Mouse (Mus musculus) Patski (cell line): ENCODE results near the gene Nat10. TPM values are rescaled to one million over a fixed set of nuclear protein-coding genes. Genes with fewer than 3 reads are reported as not detected.
A peak's percentile ranks its signal among the peaks of the same experiment; 100 is the strongest.

ENCODE experiments used
- ATAC-seq: fragments of 100-300 bp; one replicate; pipeline ENCODE4 v1.8.0; 2021
- CTCF ChIA-PET: fragments of 350-600 bp; sonication (Branson Sonifier 250); formaldehyde crosslinking; loops from one replicate; lab custom pipeline; 2022; ENCODE audit warnings: inconsistent platforms; lab: Charles Lee
- POLR2A ChIA-PET: fragments of 350-600 bp; sonication (Branson Sonifier 250); formaldehyde crosslinking; loops from one replicate; lab custom pipeline; 2022; ENCODE audit warnings: antibody characterized with exemption, inconsistent platforms; lab: Charles Lee
- DNase-seq: peaks from one replicate; pipeline ENCODE4 v3.0.0-alpha.2; 2011; ENCODE audit warnings: low read depth, low spot score
- H3K27me3 ChIP-seq: fragments of 371-371 bp; one replicate; pipeline ENCODE4 v1.5.1; 2021
- CTCF ChIP-seq: fragments of 100-300 bp; IDR thresholded peaks from one replicate; pipeline ENCODE4 v1.5.1; 2021
- in situ Hi-C: fragments of 300-500 bp; cut with MboI; formaldehyde crosslinking; loops from 3 replicates; pipeline ENCODE4 v1.11.1; 2018; ENCODE audit warnings: low pct_unique_long_range_greater_than_20kb, mixed read lengths
- polyA plus RNA-seq: library from polyadenylated mRNA; unstranded; gene quantifications from one replicate; pipeline ENCODE4 v1.2.3, GENCODE M21; 2021

The Nat10 gene
- polyA plus RNA-seq, 1 experiment from 2014 or later = 28.3 TPM

- no peaks in the 10 kb centered on the region for H3K27me3 ChIP-seq
- DNase-seq (no peak), ATAC-seq (no peak)
- CTCF ChIA-PET = interaction anchor here (1.0 to 4.4 kb wide), 3 partner anchors 12 to 182 kb away, joined by 3 to 30 read pairs (median 3); partner anchors contain the start of gene Abtb2
- no peak for TF ChIP-seq CTCF
- in situ Hi-C loops = loop anchor here (10.0 to 25.0 kb wide), 2 partner anchors 181 to 634 kb away; partner anchors contain the start of gene Abtb2
- POLR2A ChIA-PET = no interaction called here
Measured at GRCm38 (mm10) chr2:103746096-103746495, 15.0 kb downstream of the Nat10 start.

GRCm38 (mm10) chr2:103745481-103745880 lies 15.6 kb downstream of the Nat10 start:
- CTCF ChIA-PET = interaction anchor here (0.9 to 4.4 kb wide), 6 partner anchors 12 to 185 kb away, joined by 3 to 30 read pairs (median 3); partner anchors contain the start of gene Abtb2
- ATAC-seq (no peak), DNase-seq (no peak)
- in situ Hi-C loops = loop anchor here (10.0 to 25.0 kb wide), 2 partner anchors 181 to 633 kb away; partner anchors contain the start of gene Abtb2
- no peaks in the 10 kb centered on the region for H3K27me3 ChIP-seq
- POLR2A ChIA-PET = no interaction called here
- TF ChIP-seq CTCF = no peak

GRCm38 (mm10) chr2:103743988-103744387 lies 17.1 kb downstream of the Nat10 start:
- ATAC-seq = peak; percentile 33
- POLR2A ChIA-PET = no interaction called here
- in situ Hi-C loops = loop anchor here (5.0 to 25.0 kb wide), 3 partner anchors 179 to 632 kb away; partner anchors contain the start of gene Abtb2
- H3K27me3 ChIP-seq = no peaks in the 10 kb centered on the region
- TF ChIP-seq CTCF = peak; percentile 93
- CTCF ChIA-PET = interaction anchor here (0.8 to 4.4 kb wide), 10 partner anchors 10 to 237 kb away, joined by 3 to 30 read pairs (median 3); partner anchors contain the start of gene Abtb2
- no peak for DNase-seq

GRCm38 (mm10) chr2:103743536-103743935 lies 17.5 kb downstream of the Nat10 start:
- ATAC-seq (peak; percentile 12), DNase-seq (no peak)
- no peak for TF ChIP-seq CTCF
- in situ Hi-C loops = loop anchor here (5.0 to 25.0 kb wide), 3 partner anchors 179 to 631 kb away; partner anchors contain the start of gene Abtb2
- POLR2A ChIA-PET = no interaction called here
- CTCF ChIA-PET = interaction anchor here (0.8 to 4.4 kb wide), 9 partner anchors 9 to 236 kb away, joined by 3 to 30 read pairs (median 3); partner anchors contain the start of gene Abtb2
- H3K27me3 ChIP-seq = no peaks in the 10 kb centered on the region

- no peaks in the 10 kb centered on the region for H3K27me3 ChIP-seq
- ATAC-seq (no peak), DNase-seq (no peak)
- no peak for TF ChIP-seq CTCF
- ChIA-PET POLR2A (no interaction called here), CTCF (interaction anchor here (4.4 kb wide), 1 partner anchor 179 kb away, joined by 30 read pairs; the partner anchor contains the start of gene Abtb2)
- in situ Hi-C loops = loop anchor here (5.0 to 25.0 kb wide), 3 partner anchors 178 to 631 kb away; partner anchors contain the start of gene Abtb2
Measured at GRCm38 (mm10) chr2:103742821-103743220, 18.2 kb downstream of the Nat10 start.

- in situ Hi-C loops = loop anchor here (25.0 kb wide), 1 partner anchor 619 kb away; no protein-coding TSS in a partner anchor
- ATAC-seq = no peak
- CTCF ChIA-PET = interaction anchor here (1.4 to 1.6 kb wide), 2 partner anchors 12 to 13 kb away, joined by 4 to 7 read pairs; no protein-coding TSS in a partner anchor
- no peak for DNase-seq
- TF ChIP-seq CTCF = no peak
- POLR2A ChIA-PET = no interaction called here
- no peaks in the 10 kb centered on the region for H3K27me3 ChIP-seq
Measured at GRCm38 (mm10) chr2:103731423-103731822, 29.6 kb downstream of the Nat10 start.

- H3K27me3 ChIP-seq = no peaks in the 10 kb centered on the region
- DNase-seq (no peak), ATAC-seq (no peak)
- in situ Hi-C loops = loop anchor here (25.0 kb wide), 1 partner anchor 619 kb away; no protein-coding TSS in a partner anchor
- CTCF ChIA-PET = interaction anchor here (1.4 to 1.6 kb wide), 2 partner anchors 12 to 13 kb away, joined by 4 to 7 read pairs; no protein-coding TSS in a partner anchor
- POLR2A ChIA-PET = no interaction called here
- no peak for TF ChIP-seq CTCF
Measured at GRCm38 (mm10) chr2:103730999-103731398, 30.1 kb downstream of the Nat10 start.

GRCm38 (mm10) chr2:103728027-103728540 lies 33.0 kb downstream of the Nat10 start:
- TF ChIP-seq CTCF = no peak
- in situ Hi-C loops = loop anchor here (25.0 kb wide), 1 partner anchor 616 kb away; no protein-coding TSS in a partner anchor
- DNase-seq (no peak), ATAC-seq (no peak)
- H3K27me3 ChIP-seq = no peaks in the 10 kb centered on the region
- ChIA-PET CTCF (interaction anchor here (1.2 to 1.4 kb wide), 2 partner anchors 9 to 271 kb away, joined by 3 read pairs; no protein-coding TSS in a partner anchor), POLR2A (no interaction called here)

- no peak for TF ChIP-seq CTCF
- no peak for ATAC-seq
- POLR2A ChIA-PET = no interaction called here
- no peaks in the 10 kb centered on the region for H3K27me3 ChIP-seq
- DNase-seq = no peak
- CTCF ChIA-PET = interaction anchor here (1.3 kb wide), 1 partner anchor 160 kb away, joined by 3 read pairs; no protein-coding TSS in a partner anchor
- in situ Hi-C loops = no loop called here
Measured at GRCm38 (mm10) chr2:103724521-103724920, 36.5 kb downstream of the Nat10 start.

GRCm38 (mm10) chr2:103719292-103719646 lies 41.8 kb downstream of the Nat10 start:
- no peak for TF ChIP-seq CTCF
- ATAC-seq (no peak), DNase-seq (no peak)
- no peaks in the 10 kb centered on the region for H3K27me3 ChIP-seq
- in situ Hi-C loops = loop anchor here (5.0 kb wide), 1 partner anchor 152 kb away; the partner anchor contains the start of gene Abtb2
- POLR2A ChIA-PET = interaction anchor here (0.7 to 1.1 kb wide), 2 partner anchors 149 to 152 kb away, joined by 3 to 5 read pairs; no protein-coding TSS in a partner anchor
- CTCF ChIA-PET = interaction anchor here (0.6 to 8.9 kb wide), 11 partner anchors 9 to 263 kb away, joined by 3 to 75 read pairs (median 4); partner anchors contain the start of gene Abtb2
